Mouse (Mus musculus) MEL (cell line): ENCODE results near the gene Rpl31. TPM values are rescaled to one million over a fixed set of nuclear protein-coding genes. Genes with fewer than 3 reads are reported as not detected.

Source experiments
- DNase-seq: peaks from one replicate; pipeline ENCODE4 v3.0.0; 2011; ENCODE audit warnings: low read depth, low spot score
- H3K27ac ChIP-seq: 2 replicates; pipeline ENCODE4 v1.5.1; 2012; ENCODE audit warnings: low read depth, mild to moderate bottlenecking, control low read depth, low read length, moderate library complexity; ENCODE audit not compliant: control insufficient read depth
- H3K27me3 ChIP-seq, 2 experiments: fragments of 150-350 bp in 1 of 2; sonication (generic) in 1 of 2; 2 replicates each; pipeline ENCODE4 v1.6.1; 2012; ENCODE audit warnings: low read length in 2 of 2, mild to moderate bottlenecking in 2 of 2, improper control_type of control experiment in 1 of 2, moderate library complexity in 1 of 2; ENCODE audit not compliant: insufficient read depth in 2 of 2, control insufficient read depth in 1 of 2
- H3K36me3 ChIP-seq, 2 experiments: 2 replicates each; pipeline ENCODE4 v1.6.1; 2012 to 2014; ENCODE audit warnings: low read length in 2 of 2, improper control_type of control experiment in 1 of 2, inconsistent platforms in 1 of 2, mild to moderate bottlenecking in 1 of 2; ENCODE audit not compliant: insufficient read depth in 2 of 2, control insufficient read depth in 1 of 2
- H3K4me1 ChIP-seq, 2 experiments: fragments of 150-350 bp in 1 of 2; sonication (generic) in 1 of 2; 2 replicates each; pipeline ENCODE4 v1.6.1; 2012; ENCODE audit warnings: low read length in 2 of 2, improper control_type of control experiment in 1 of 2, mild to moderate bottlenecking in 1 of 2; ENCODE audit not compliant: insufficient read depth in 2 of 2, control insufficient read depth in 1 of 2
- H3K4me3 ChIP-seq, 2 experiments: fragments of 150-350 bp in 1 of 2; sonication (generic) in 1 of 2; 2 replicates each; pipeline ENCODE4 v1.5.1; 2012; ENCODE audit warnings: low read depth in 2 of 2, low read length in 2 of 2, mild to moderate bottlenecking in 2 of 2, moderate library complexity in 2 of 2, control low read depth in 1 of 2, improper control_type of control experiment in 1 of 2; ENCODE audit not compliant: control insufficient read depth in 1 of 2, insufficient read depth in 1 of 2
- H3K79me2 ChIP-seq: 2 replicates; pipeline ENCODE4 v1.6.1; 2012; ENCODE audit warnings: mild to moderate bottlenecking, low read length, moderate library complexity; ENCODE audit not compliant: control insufficient read depth, poor library complexity, insufficient read depth
- H3K9ac ChIP-seq: 2 replicates; pipeline ENCODE4 v1.6.1; 2012; ENCODE audit warnings: low read depth, mild to moderate bottlenecking, control low read depth, low read length, moderate library complexity; ENCODE audit not compliant: control insufficient read depth, poor library complexity, severe bottlenecking
- H3K9me3 ChIP-seq: fragments of 150-350 bp; sonication (generic); replicated peaks from 2 replicates; pipeline ENCODE4 v1.6.1; 2012; ENCODE audit warnings: mild to moderate bottlenecking, low read length, improper control_type of control experiment, moderate library complexity; ENCODE audit not compliant: insufficient read depth
- BHLHE40 ChIP-seq: IDR thresholded peaks from 2 replicates; pipeline ENCODE4 v1.6.1; 2012; ENCODE audit warnings: low read depth, mild to moderate bottlenecking, inconsistent platforms, low read length, improper control_type of control experiment, borderline replicate concordance
- CTCF ChIP-seq, 3 experiments: IDR thresholded peaks in 2 of 3; conservative IDR thresholded peaks in 1 of 3; 2 replicates each; pipeline ENCODE4 v1.5.1; 2011 to 2012; ENCODE audit warnings: low read length in 3 of 3, low read depth in 2 of 3, mild to moderate bottlenecking in 2 of 3, improper control_type of control experiment in 1 of 3, inconsistent platforms in 1 of 3, mixed read lengths in 1 of 3, moderate library complexity in 1 of 3; ENCODE audit not compliant: control insufficient read depth in 1 of 3, insufficient read depth in 1 of 3, poor library complexity in 1 of 3, severe bottlenecking in 1 of 3
- E2F4 ChIP-seq: IDR thresholded peaks from 2 replicates; pipeline ENCODE4 v1.6.1; 2011; ENCODE audit warnings: low read depth, low read length, improper control_type of control experiment, borderline replicate concordance
- ETS1 ChIP-seq: IDR thresholded peaks from 2 replicates; pipeline ENCODE4 v1.6.1; 2012; ENCODE audit warnings: low read depth, mild to moderate bottlenecking, inconsistent platforms, low read length, improper control_type of control experiment, moderate library complexity
- GATA1 ChIP-seq: IDR thresholded peaks from 2 replicates; pipeline ENCODE4 v1.6.1; 2011; ENCODE audit warnings: low read depth, low read length, improper control_type of control experiment
- HCFC1 ChIP-seq: IDR thresholded peaks from 2 replicates; pipeline ENCODE4 v1.6.1; 2012; ENCODE audit warnings: low read depth, mild to moderate bottlenecking, inconsistent platforms, low read length, improper control_type of control experiment, moderate library complexity
- JUND ChIP-seq: IDR thresholded peaks from 2 replicates; pipeline ENCODE4 v1.6.1; 2011; ENCODE audit warnings: low read depth, mild to moderate bottlenecking, improper control_type of control experiment, low read length
- KAT2A ChIP-seq: conservative IDR thresholded peaks from 2 replicates; pipeline ENCODE4 v1.6.1; 2012; ENCODE audit warnings: low read depth, low read length, improper control_type of control experiment, inconsistent platforms
- MAFK ChIP-seq: IDR thresholded peaks from 2 replicates; pipeline ENCODE4 v1.6.1; 2011; ENCODE audit warnings: low read depth, mild to moderate bottlenecking, low read length, improper control_type of control experiment, borderline replicate concordance
- MAX ChIP-seq: IDR thresholded peaks from 2 replicates; pipeline ENCODE4 v1.6.1; 2011; ENCODE audit warnings: low read length, improper control_type of control experiment
- MXI1 ChIP-seq: IDR thresholded peaks from 2 replicates; pipeline ENCODE4 v1.6.1; 2011; ENCODE audit warnings: mild to moderate bottlenecking, low read depth, low read length, improper control_type of control experiment
- MYB ChIP-seq: IDR thresholded peaks from 2 replicates; pipeline ENCODE4 v1.6.1; 2011; ENCODE audit warnings: mild to moderate bottlenecking, low read depth, low read length, improper control_type of control experiment
- NELFE ChIP-seq: IDR thresholded peaks from 2 replicates; pipeline ENCODE4 v1.6.1; 2011; ENCODE audit warnings: low read depth, low read length, improper control_type of control experiment
- NRF1 ChIP-seq: IDR thresholded peaks from 2 replicates; pipeline ENCODE4 v1.6.1; 2014; ENCODE audit warnings: low read depth, mild to moderate bottlenecking, inconsistent platforms, low read length, improper control_type of control experiment, moderate library complexity; ENCODE audit not compliant: poor library complexity, insufficient read depth, severe bottlenecking
- POLR2A ChIP-seq, 2 experiments: IDR thresholded peaks; 2 replicates each; pipeline ENCODE4 v1.6.1; 2011 to 2012; ENCODE audit warnings: low read length in 2 of 2, mild to moderate bottlenecking in 2 of 2, control low read depth in 1 of 2, improper control_type of control experiment in 1 of 2, low read depth in 1 of 2, moderate library complexity in 1 of 2; ENCODE audit not compliant: control insufficient read depth in 1 of 2, insufficient read depth in 1 of 2, poor library complexity in 1 of 2
- POLR2AphosphoS5 ChIP-seq: IDR thresholded peaks from 2 replicates; pipeline ENCODE4 v1.6.1; 2012; ENCODE audit warnings: low read depth, borderline replicate concordance, mild to moderate bottlenecking, inconsistent platforms, low read length, moderate library complexity, mixed read lengths
- RCOR1 ChIP-seq: IDR thresholded peaks from 2 replicates; pipeline ENCODE4 v1.6.1; 2012; ENCODE audit warnings: low read depth, mild to moderate bottlenecking, inconsistent platforms, low read length, improper control_type of control experiment
- SMC3 ChIP-seq: IDR thresholded peaks from 2 replicates; pipeline ENCODE4 v1.6.1; 2011; ENCODE audit warnings: low read depth, low read length, improper control_type of control experiment
- TAL1 ChIP-seq: IDR thresholded peaks from 2 replicates; pipeline ENCODE4 v1.6.1; 2012; ENCODE audit warnings: mild to moderate bottlenecking, inconsistent platforms, low read length, moderate library complexity, mixed read lengths
- TBP ChIP-seq: IDR thresholded peaks from 2 replicates; pipeline ENCODE4 v1.8.0; 2011; ENCODE audit warnings: low read depth, low read length, improper control_type of control experiment
- TCF12 ChIP-seq: IDR thresholded peaks from 2 replicates; pipeline ENCODE4 v1.6.1; 2014; ENCODE audit warnings: low read depth, mild to moderate bottlenecking, inconsistent platforms, low read length, improper control_type of control experiment, moderate library complexity
- USF1 ChIP-seq: IDR thresholded peaks from 2 replicates; pipeline ENCODE4 v1.6.1; 2014; ENCODE audit warnings: low read depth, mild to moderate bottlenecking, inconsistent platforms, low read length, improper control_type of control experiment, moderate library complexity
- ZC3H11A ChIP-seq: IDR thresholded peaks from 2 replicates; pipeline ENCODE4 v1.6.1; 2012; ENCODE audit warnings: low read depth, mild to moderate bottlenecking, inconsistent platforms, low read length, improper control_type of control experiment
- ZKSCAN1 ChIP-seq: IDR thresholded peaks from 2 replicates; pipeline ENCODE4 v1.6.1; 2012; ENCODE audit warnings: low read depth, mild to moderate bottlenecking, inconsistent platforms, low read length, improper control_type of control experiment, moderate library complexity
- ZNF384 ChIP-seq: IDR thresholded peaks from 2 replicates; pipeline ENCODE4 v1.6.1; 2012; ENCODE audit warnings: low read depth, mild to moderate bottlenecking, inconsistent platforms, low read length, improper control_type of control experiment
- polyA plus RNA-seq, 2 experiments: library from polyadenylated mRNA; stranded (reverse) in 1 of 2; unstranded in 1 of 2; fragments of >175 nt in 1 of 2; fragments of >200 nt in 1 of 2; gene quantifications; 2 replicates each; pipeline versions ENCODE4 v1.2.1 to v1.2.4; 2012; ENCODE audit warnings: low replicate concordance in 2 of 2, low read depth in 1 of 2; ENCODE audit not compliant: insufficient read length in 2 of 2, insufficient read depth in 1 of 2, missing spikeins in 1 of 2
- total RNA-seq: library from RNA; depleted of rRNA; stranded (reverse); fragments of 300-350 nt; gene quantifications from 2 replicates; pipeline ENCODE4 v1.2.3, GENCODE M21; 2012

Rpl31 gene
- total and polyA plus RNA-seq, 3 experiments, result 848 to 2,111 TPM; not detected in 1

GRCm38 (mm10) chr1:39317935-39318334 lies 49.7 kb upstream of the Rpl31 start:
- H3K4me3 ChIP-seq, result no peak overlapping the region
- no peak overlapping the region for H3K27ac ChIP-seq
- TF ChIP-seq JUND, result no peak
- TF ChIP-seq USF1, result no peak
- no peak for TF ChIP-seq MYB
- no peak for TF ChIP-seq MAFK
- no peak for TF ChIP-seq TCF12
- TF ChIP-seq ZC3H11A, result no peak
- no peak for TF ChIP-seq E2F4
- no peak for TF ChIP-seq ZNF384
- no peak for TF ChIP-seq MXI1
- TF ChIP-seq NRF1, result no peak
- no peak for TF ChIP-seq TAL1
- no peak for TF ChIP-seq RCOR1
- no peak for TF ChIP-seq BHLHE40
- TF ChIP-seq CTCF (IDR thresholded peaks at IDR 0.05 in 2 of 3, conservative IDR thresholded peaks at IDR 0.05 in 1 of 3; ENCODE audit: control insufficient read depth in 1 of 3, insufficient read depth in 1 of 3, low read depth in 2 of 3, low read length in 3 of 3, poor library complexity in 1 of 3, severe bottlenecking in 1 of 3), result no peak
- no peak for TF ChIP-seq GATA1
- TF ChIP-seq HCFC1, result no peak
- H3K4me1 ChIP-seq, result no peaks in the 10 kb centered on the region
- H3K79me2 ChIP-seq, result no peaks in the 10 kb centered on the region
- no peak for DNase-seq
- H3K9me3 ChIP-seq, result no peaks in the 10 kb centered on the region
- no peaks in the 10 kb centered on the region; a peak in 1 of 4 replicates for H3K27me3 ChIP-seq
- no peaks in the 10 kb centered on the region for H3K36me3 ChIP-seq
- H3K9ac ChIP-seq, result no peak overlapping the region

- no peaks in the 10 kb centered on the region for H3K4me1 ChIP-seq
- no peak overlapping the region for H3K4me3 ChIP-seq
- no peak overlapping the region for H3K27ac ChIP-seq
- no peak for TF ChIP-seq TBP
- TF ChIP-seq TAL1, result no peak
- no peak for TF ChIP-seq NRF1
- no peak for TF ChIP-seq POLR2AphosphoS5
- no peak for TF ChIP-seq ZKSCAN1
- TF ChIP-seq MXI1, result no peak
- no peak for TF ChIP-seq USF1
- TF ChIP-seq MAX, result no peak
- TF ChIP-seq MAFK, result no peak
- no peak for TF ChIP-seq SMC3
- TF ChIP-seq POLR2A (IDR thresholded peaks at IDR 0.05; ENCODE audit: control insufficient read depth in 1 of 2, insufficient read depth in 1 of 2, low read depth in 1 of 2, low read length in 2 of 2, poor library complexity in 1 of 2), result no peak
- no peak for TF ChIP-seq MYB
- TF ChIP-seq ETS1, result no peak
- TF ChIP-seq HCFC1, result no peak
- no peak for TF ChIP-seq TCF12
- TF ChIP-seq KAT2A, result no peak
- no peak for TF ChIP-seq NELFE
- no peak overlapping the region for H3K9ac ChIP-seq
- DNase-seq, result no peak
- H3K9me3 ChIP-seq, result no peaks in the 10 kb centered on the region
- no peaks in the 10 kb centered on the region; a peak in 1 of 4 replicates for H3K27me3 ChIP-seq
- no peaks in the 10 kb centered on the region for H3K36me3 ChIP-seq
- H3K79me2 ChIP-seq, result no peaks in the 10 kb centered on the region
Observed at GRCm38 (mm10) chr1:39318870-39319269, 48.8 kb upstream of the Rpl31 start.
